Mouse (Mus musculus): ENCODE measurements around the gene Tmprss11b.

Tmprss11b gene
- long read RNA-seq, experiment 1 = 0 reads
- long read RNA-seq, experiment 2 = 0 reads

DNA sequence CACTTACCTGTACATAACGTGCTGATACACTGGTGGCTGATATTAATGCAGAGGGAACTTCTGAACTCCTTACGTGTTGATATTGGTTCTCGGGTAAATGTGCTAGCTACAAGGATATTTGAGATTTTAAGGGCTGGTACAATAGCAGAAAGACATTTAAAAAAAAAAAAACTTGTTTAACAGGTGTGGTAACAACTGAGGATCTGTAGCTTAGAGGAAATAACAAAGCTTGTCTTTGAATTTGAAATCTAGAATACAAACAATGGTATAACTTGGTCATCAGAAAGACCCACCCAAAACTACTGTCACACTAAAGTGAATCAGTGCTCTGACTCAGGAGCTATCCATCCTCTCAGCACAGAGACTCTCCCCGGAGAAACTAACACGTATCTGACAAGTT is at the start of gene Tmprss11b:
TSS of gene Tmprss11b (minus strand) at position 101 of the 400 bp plus-strand sequence.
- intact Hi-C loops (cut with DNase I) = no loop called here

DNA sequence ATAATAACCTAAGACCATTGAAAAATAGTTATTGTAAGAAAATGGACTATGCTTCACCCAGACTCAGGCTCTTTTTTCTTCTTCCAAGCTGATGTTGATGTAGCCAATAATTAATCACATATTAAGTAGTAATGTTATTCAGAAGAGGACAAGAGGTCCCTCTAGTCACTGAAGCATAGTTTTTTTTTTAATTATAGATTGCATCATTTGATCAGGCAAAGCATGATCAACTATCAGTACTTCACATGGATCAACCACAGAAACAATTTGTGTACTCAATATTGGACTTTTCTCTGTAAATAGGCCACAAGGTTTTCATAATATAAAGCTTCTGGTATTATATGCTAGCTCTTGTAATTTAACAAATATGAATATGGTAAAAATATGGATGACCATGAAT is 48.9 kb upstream of the Tmprss11b start:
- intact Hi-C loops (cut with DNase I) = no loop called here

DNA sequence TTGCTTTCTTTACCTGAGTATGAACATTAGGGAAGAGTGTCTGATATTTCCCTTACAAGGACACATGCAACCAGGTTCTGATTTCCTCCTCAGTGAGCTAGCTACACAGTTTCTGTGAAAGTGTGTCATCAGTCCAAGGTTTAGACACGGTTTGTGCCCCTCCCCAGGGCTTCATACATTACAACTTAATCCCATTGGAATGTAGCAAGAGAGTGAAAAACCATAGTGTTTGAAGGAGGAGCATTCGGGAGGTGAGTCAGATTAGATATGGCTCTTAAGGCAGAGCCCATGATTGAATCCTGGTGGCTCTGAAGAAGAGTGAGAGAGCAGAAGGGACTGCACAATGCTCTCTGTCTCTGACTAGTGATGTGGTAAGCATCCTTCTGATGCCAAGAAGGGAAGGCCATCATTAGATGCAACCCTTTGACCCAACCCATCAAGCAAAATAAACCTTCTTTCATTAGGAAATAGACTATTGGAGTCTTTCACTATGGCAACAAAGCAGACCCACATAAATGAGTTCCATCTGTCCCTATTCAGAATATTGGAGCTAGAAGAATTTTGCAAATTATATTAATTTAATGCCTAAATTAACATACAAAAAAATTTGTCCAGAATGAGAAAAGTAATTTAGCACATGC is 46.8 kb upstream of the Tmprss11b start:
- intact Hi-C loops (cut with DNase I) = no loop called here

DNA sequence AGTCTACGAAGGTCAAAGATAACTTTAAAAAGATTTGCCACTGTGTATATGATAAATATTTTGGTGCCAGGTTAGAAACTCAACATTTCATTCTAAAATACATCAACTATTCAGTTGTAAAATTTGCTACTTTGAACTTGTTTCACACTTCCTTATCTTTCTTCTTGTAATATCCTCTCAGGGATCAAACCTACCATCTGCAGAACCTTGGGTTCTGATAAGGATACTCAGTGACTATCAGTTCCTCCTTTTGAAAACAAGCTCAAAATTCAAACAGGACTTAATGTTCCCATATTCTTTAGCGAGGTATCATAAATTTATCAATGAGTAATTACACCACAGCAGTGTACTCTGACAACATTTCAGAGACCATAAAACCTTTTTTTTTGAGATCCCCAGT is 38.8 kb upstream of the Tmprss11b start:
- intact Hi-C loops (cut with DNase I) = no loop called here

DNA sequence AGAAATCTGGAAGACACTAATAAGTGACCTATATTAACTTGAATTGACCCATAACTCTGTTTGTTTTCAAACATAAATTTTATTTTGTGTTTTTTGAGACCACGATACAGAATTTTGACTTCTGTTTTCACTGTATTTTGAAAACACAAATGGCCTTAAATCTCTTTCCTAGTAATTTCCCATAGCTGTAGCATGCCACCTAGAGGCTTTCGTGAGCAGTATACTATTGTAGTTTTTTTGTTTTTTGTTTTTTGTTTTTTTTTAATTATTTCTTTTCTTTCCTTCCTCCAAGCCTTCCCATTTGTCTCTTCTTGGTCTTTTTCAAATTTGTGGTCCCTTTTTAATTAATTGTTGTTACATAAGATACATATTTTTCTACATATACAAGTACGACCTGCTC is 28.8 kb upstream of the Tmprss11b start:
- intact Hi-C loops (cut with DNase I) = no loop called here

DNA sequence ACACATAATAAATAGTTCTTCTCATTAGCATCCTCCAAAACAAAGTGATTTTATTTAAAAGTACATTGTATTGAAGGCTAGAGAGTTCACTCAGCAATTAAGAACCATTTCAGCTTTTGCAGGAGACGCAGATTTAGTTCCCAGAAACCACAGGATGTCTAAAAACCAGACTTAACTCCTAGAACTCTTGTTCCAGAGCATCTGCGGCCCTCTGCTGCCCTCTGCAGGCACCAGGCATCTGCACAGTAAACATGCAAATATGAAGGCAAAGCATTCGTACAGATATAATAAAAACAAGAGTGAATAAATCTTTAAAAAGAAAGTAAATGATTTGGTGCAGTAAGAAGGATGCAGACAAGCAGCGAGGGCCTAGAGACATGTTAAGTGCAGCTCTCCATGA is 8.5 kb upstream of the Tmprss11b start:
- intact Hi-C loops (cut with DNase I) = no loop called here

DNA sequence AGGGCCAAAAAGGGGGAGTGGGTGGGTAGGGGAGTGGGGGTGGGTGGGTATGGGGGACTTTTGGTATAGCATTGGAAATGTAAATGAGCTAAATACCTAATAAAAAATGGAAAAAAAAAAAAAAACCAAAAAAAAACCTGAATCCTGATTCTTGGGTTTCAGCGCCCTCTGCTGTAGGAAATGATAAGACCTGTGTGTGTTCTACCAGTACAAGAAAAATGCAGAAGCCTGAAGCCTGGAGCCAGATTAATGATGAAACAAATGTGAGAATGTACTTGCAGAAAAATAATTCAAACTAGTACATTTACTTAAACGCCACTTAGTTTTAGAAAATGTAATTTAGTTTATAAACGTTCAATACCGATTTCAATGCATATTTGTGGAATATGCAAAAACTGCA is 27.0 kb downstream of the Tmprss11b start:
- intact Hi-C loops (cut with DNase I) = loop anchor here (10.0 kb wide), 1 partner anchor 294 kb away; no protein-coding TSS in a partner anchor

DNA sequence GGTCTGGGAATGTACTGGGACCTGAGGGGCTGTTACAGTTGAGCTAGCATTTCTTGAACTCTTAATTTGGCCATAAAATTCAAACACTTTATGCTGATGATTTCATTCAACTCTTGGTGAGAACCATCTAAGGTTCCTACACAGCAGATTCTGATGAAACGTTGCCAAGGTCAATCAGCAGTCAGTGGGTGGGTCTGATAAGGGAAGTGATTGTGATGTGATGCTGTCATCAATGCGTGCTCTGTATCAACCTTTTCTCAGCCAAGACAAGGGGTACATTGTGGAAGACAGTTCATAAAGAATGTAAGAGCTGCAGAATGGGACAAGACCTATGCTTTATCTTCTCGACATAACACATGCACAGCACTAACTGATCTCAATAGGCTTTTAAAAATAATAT is 35.4 kb downstream of the Tmprss11b start:
- intact Hi-C loops (cut with DNase I) = loop anchor here (10.0 kb wide), 1 partner anchor 286 kb away; no protein-coding TSS in a partner anchor

DNA sequence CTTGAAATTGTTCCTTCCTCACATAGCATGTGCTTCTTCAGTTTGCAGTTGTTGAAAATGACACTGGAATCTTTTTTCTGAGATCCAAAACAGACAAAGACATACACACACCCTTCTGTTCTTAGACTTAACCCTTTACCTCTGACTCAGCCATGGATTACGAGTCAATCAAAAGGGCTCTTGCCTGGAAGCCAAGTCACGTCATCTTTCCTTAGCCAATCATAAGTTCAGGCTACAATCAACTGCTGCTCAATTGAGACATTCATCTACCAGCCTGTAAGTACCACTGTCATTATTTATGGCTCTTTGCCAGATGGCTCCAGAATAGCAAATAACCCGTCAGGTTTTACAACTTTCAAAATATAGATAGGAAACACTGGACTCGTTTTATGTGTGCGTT is 43.8 kb downstream of the Tmprss11b start, which contains the start of gene Tmprss11f:
TSS of gene Tmprss11f (minus strand) at position 101 of the 400 bp plus-strand sequence.
- intact Hi-C loops (cut with DNase I) = no loop called here

DNA sequence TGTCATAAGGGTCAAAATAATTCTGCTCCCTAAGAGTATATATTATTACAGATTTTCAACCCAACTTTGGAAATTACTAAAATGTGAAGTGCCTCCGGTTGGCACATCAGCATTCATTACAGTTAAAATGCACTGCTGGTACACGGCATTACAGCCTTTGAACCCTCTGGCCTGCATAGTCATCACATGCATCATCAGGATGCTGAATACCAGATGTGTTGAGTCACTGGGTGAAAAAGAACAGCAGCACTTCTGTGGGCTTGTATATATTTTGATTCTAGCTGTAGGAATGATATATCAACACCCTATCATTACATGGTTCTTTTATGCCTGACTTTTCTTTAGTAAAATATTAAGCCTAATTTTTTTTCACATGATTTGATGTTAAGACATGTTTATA is 45.5 kb downstream of the Tmprss11b start:
- intact Hi-C loops (cut with DNase I) = no loop called here

DNA sequence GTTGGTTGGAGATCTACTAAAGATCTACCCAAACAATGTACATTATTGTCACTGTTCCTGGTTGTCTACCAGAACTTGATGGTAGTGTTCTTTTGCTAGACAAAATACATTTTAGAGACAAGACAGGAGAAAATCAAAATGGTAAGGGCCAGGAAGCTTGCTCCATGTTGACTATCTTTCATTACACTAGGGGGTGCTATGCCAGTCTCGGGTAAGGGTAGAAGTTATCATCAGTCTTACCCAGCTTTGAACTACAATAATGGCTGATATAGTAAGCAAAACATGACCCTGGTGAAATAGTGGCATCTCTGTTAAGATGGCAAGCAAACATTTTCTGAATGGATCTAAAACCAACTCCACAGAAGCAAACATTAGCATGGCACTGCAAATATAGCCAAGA is 54.4 kb downstream of the Tmprss11b start:
- intact Hi-C loops (cut with DNase I) = no loop called here
